Mouse (Mus musculus) heart, embryonic 15.5 days (tissue): ENCODE results near the gene Cdc25a. TPM values are rescaled to one million over a fixed set of nuclear protein-coding genes. Genes with fewer than 3 reads are reported as not detected.

ENCODE experiments used
- ATAC-seq: fragments of 200-750 bp; cut with Nextera tagmentation; replicated peaks from 2 replicates; pipeline ENCODE4 v1.8.0; 2017; ENCODE audit warnings: low read depth, moderate TSS enrichment; ENCODE audit not compliant: insufficient number of reproducible peaks, insufficient read depth, low FRiP score
- H3K27ac ChIP-seq: fragments of 300-500 bp; sonication (generic); 2 replicates; pipeline ENCODE4 v1.5.1; 2015; ENCODE audit warnings: mild to moderate bottlenecking, inconsistent platforms
- H3K27me3 ChIP-seq: fragments of 300-500 bp; sonication (generic); 2 replicates; pipeline ENCODE4 v1.6.1; 2015; ENCODE audit warnings: inconsistent platforms
- H3K36me3 ChIP-seq: fragments of 300-500 bp; sonication (generic); 2 replicates; pipeline ENCODE4 v1.6.1; 2015; ENCODE audit warnings: mild to moderate bottlenecking, inconsistent platforms
- H3K4me1 ChIP-seq: fragments of 300-500 bp; sonication (generic); replicated peaks from 2 replicates; pipeline ENCODE4 v1.6.1; 2015; ENCODE audit warnings: inconsistent platforms
- H3K4me2 ChIP-seq: fragments of 300-500 bp; sonication (generic); 2 replicates; pipeline ENCODE4 v1.6.1; 2015; ENCODE audit warnings: inconsistent platforms, mild to moderate bottlenecking, moderate library complexity
- H3K4me3 ChIP-seq: fragments of 300-500 bp; sonication (generic); 2 replicates; pipeline ENCODE4 v1.5.1; 2015; ENCODE audit warnings: mild to moderate bottlenecking, inconsistent platforms
- H3K9ac ChIP-seq: fragments of 300-500 bp; sonication (generic); 2 replicates; pipeline ENCODE4 v1.6.1; 2015; ENCODE audit warnings: mild to moderate bottlenecking, inconsistent platforms
- H3K9me3 ChIP-seq: fragments of 300-500 bp; sonication (generic); replicated peaks from 2 replicates; pipeline ENCODE4 v1.6.1; 2016; ENCODE audit warnings: inconsistent platforms
- WGBS: fragments of 180-500 bp; shearing (Covaris S2); methylation state at CpG from one replicate; pipeline ENCODE4 v1.1.7; 2015; ENCODE audit warnings: mixed read lengths; 5-methylcytosine and 5-hydroxymethylcytosine counted together
- microRNA-seq: library from miRNA; unstranded; fragments of <30 nt; microRNA quantifications from one replicate; pipeline ENCODE4, GENCODE M21; 2016
- polyA plus RNA-seq: library from polyadenylated mRNA; unstranded; fragments of >200 nt; fragmentation: Nextera tagmentation; extraction: Ambion mirVana; gene quantifications from 2 replicates; pipeline ENCODE4 v1.2.1, GENCODE M21; 2015

Cdc25a gene
- polyA plus RNA-seq, 1 experiment from 2014 or later = 12.0 TPM

DNA sequence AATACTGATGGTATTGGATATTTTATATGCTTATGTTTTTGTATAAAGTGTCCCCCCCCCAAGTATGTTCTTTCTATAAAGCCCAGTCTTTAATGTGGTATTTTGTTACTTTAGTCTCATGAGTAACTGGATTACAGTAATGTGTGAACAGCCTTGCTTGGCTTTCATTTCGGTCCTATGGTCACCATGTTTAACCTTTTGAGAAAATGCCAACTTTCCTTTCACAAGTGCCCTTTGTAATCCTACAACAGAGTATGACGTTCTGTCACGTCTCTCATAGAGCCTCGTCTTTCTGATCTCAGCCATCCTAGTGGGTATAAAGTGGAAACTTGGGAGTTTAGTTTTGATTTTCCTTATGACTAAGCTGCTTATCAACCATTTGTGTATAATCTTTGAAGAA, 67.4 kb downstream of the Cdc25a start:
- 63% methylated on average over 4 of the region's 4 CpGs for WGBS
- no peak overlapping the region for H3K27ac ChIP-seq
- no peak for ATAC-seq
- H3K4me3 ChIP-seq = no peak overlapping the region
- no peak overlapping the region for H3K9ac ChIP-seq
- no peak overlapping the region for H3K4me2 ChIP-seq
- peaks cover 16% of the 10 kb centered on the region; the same call in 1 of the 2 replicates for H3K4me1 ChIP-seq
- no peaks in the 10 kb centered on the region for H3K36me3 ChIP-seq
- H3K9me3 ChIP-seq = no peaks in the 10 kb centered on the region
- H3K27me3 ChIP-seq = no peaks in the 10 kb centered on the region

Small RNA genes lying within 50 kb of the gene (microRNA-seq; reads per million reads assigned to microRNA genes)
- 1.3 reads per million for gene Mir7089

Other genes starting within 250 kb of the Cdc25a start
- not detected in 2 replicates for gene Fbxw24, start 249.5 kb upstream of the Cdc25a start, polyA plus RNA-seq
- gene Fbxw25, start 210.9 kb upstream of the Cdc25a start, polyA plus RNA-seq = not detected in 2 replicates
- gene Fbxw18, start 172.9 kb upstream of the Cdc25a start, polyA plus RNA-seq = not detected in 2 replicates
- not detected in 2 replicates for gene Fbxw26, start 129.5 kb upstream of the Cdc25a start, polyA plus RNA-seq
- not detected in 2 replicates for gene Fbxw27, start 84.9 kb upstream of the Cdc25a start, polyA plus RNA-seq
- 1.4 TPM in 1 of 2 replicates, not detected in the other for gene Spink8, start 63.3 kb upstream of the Cdc25a start, polyA plus RNA-seq
- gene Nme6, start 42.8 kb upstream of the Cdc25a start, polyA plus RNA-seq = 47.5 and 54.3 TPM in 2 replicates
- 2.0 and 3.7 TPM in 2 replicates for gene Camp, start 26.0 kb upstream of the Cdc25a start, polyA plus RNA-seq
- 77.6 and 88.1 TPM in 2 replicates for gene Map4, start 55.9 kb downstream of the Cdc25a start, polyA plus RNA-seq
- 56.6 and 70.7 TPM in 2 replicates for gene Smarcc1, start 242.1 kb downstream of the Cdc25a start, polyA plus RNA-seq
- gene Dhx30, start 242.3 kb downstream of the Cdc25a start, polyA plus RNA-seq = 83.5 and 92.4 TPM in 2 replicates